8 mouse cellular contexts compared by ENCODE assay signal in the genomic region with DNA sequence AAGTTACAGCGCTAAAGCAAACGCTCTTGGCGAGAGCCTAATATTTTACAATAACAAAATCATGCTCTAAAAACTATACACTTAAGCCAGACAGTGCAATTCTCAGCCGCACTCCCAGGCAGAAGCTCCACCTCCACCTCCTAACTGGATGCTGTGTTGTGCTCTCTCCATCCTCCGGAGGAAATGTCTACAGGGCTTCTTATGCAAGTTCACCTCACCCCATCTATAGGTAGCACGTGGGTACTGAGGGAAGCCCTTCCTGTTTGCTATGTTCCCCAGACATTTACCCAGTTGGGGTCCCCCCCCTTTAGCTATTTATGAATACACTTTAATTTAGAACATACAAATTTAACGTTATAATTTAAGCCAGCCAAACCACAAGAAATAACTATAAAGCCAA. TPM values are rescaled to one million over a fixed set of nuclear protein-coding genes. Genes with fewer than 3 reads are reported as not detected.
DNase-seq lines count a peak whose midpoint lies in the region; ATAC-seq lines count a peak whose summit lies in the region.

No protein-coding gene starts in this region.

- intact Hi-C loops in left cerebral cortex, postnatal 10 days (cut with DNase I): loop anchor here (5.0 to 10.0 kb wide), 6 partner anchors 90 to 493 kb away; no protein-coding TSS in a partner anchor

- peak; percentile 50 for ATAC-seq in megakaryocyte, adult 5-6 weeks (ENCODE audit: poor library complexity, severe bottlenecking)

- DNase-seq in cerebellum, postnatal 10 days: peak; percentile 52 to 64
- DNase-seq in cerebellum, postnatal 4 days (ENCODE audit: low spot score in 2 of 2): no peak
- DNase-seq in right cerebral cortex, adult 18-20 months: peak; percentile 35
- DNase-seq in right cerebral cortex, postnatal 4 days: no peak
- DNase-seq in thymus, postnatal 14 days: peak; percentile 63
- DNase-seq in left cerebral cortex, postnatal 10 days (ENCODE audit: extremely low spot score in 1 of 2, low spot score in 2 of 2): no peak
- DNase-seq in spleen, adult 18-20 months: no peak

RNA-seq across cellular contexts. Expression of gene Sipa1l2, which starts 2.0 kb away (rescaled TPM):
- 5.2 and 7.4 TPM in 2 replicates for total RNA-seq in megakaryocyte, adult 5-6 weeks (2015)
- 10.9 and 11.6 TPM in 2 replicates for total RNA-seq in megakaryocyte, adult 5-6 weeks (2017)
- 10 to 100 TPM; 36.6 to 38.6 TPM for total RNA-seq in left cerebral cortex, postnatal 10 days (2021)

Comparison
In these comparisons a context has a peak if more than half of its experiments do, and no peak if none do; other contexts are left out.
1. DNase-seq: peak in cerebellum, postnatal 10 days (2 of 2), right cerebral cortex, adult 18-20 months (single experiment) and thymus, postnatal 14 days (single experiment); none in cerebellum, postnatal 4 days (0 of 2), right cerebral cortex, postnatal 4 days (single experiment), left cerebral cortex, postnatal 10 days (0 of 2) and spleen, adult 18-20 months (0 of 2).